Mouse (Mus musculus): ENCODE data around the gene Rap1b. TPM values are rescaled to one million over a fixed set of nuclear protein-coding genes. Genes with fewer than 3 reads are reported as not detected.

Rap1b gene
- polyA plus RNA-seq, 1 experiment from 2014 or later = 160 TPM

GRCm38 (mm10) chr10:117795206-117795605 lies 50.6 kb downstream of the Rap1b start:
- peaks cover 6% of the 10 kb centered on the region; the same call in 1 of the 2 replicates for H3K36me3 ChIP-seq
- H3K27ac ChIP-seq = no peak overlapping the region
- no peaks in the 10 kb centered on the region for H3K27me3 ChIP-seq
- no peak overlapping the region for H3K9ac ChIP-seq
- peaks cover 21% of the 10 kb centered on the region for H3K4me1 ChIP-seq
- 78% methylated on average over 4 of the region's 4 CpGs for WGBS
- no peaks in the 10 kb centered on the region for H3K9me3 ChIP-seq
- H3K4me2 ChIP-seq = no peak overlapping the region
- ATAC-seq (ENCODE audit: insufficient number of reproducible peaks, insufficient read depth, low FRiP score, low TSS enrichment, low read depth) = no peak
- H3K4me3 ChIP-seq = no peak overlapping the region

- no peak for ATAC-seq (ENCODE audit: insufficient number of reproducible peaks, insufficient read depth, low FRiP score, low TSS enrichment, low read depth)
- H3K27me3 ChIP-seq = no peaks in the 10 kb centered on the region
- H3K4me1 ChIP-seq = peaks cover 22% of the 10 kb centered on the region
- H3K9ac ChIP-seq = no peak overlapping the region; the same call in 1 of the 2 replicates
- H3K9me3 ChIP-seq = no peaks in the 10 kb centered on the region
- peak overlapping the region; percentile 93; the same call in 1 of the 2 replicates for H3K4me3 ChIP-seq
- peaks cover 11% of the 10 kb centered on the region; the same call in 1 of the 2 replicates for H3K36me3 ChIP-seq
- WGBS = 74% methylated on average over 11 of the region's 11 CpGs
- H3K27ac ChIP-seq = peak overlapping the region; percentile 78
- peak overlapping the region; percentile 75 for H3K4me2 ChIP-seq
Observed at GRCm38 (mm10) chr10:117793436-117794030, 52.3 kb downstream of the Rap1b start.

GRCm38 (mm10) chr10:117792141-117793091 lies 53.4 kb downstream of the Rap1b start, which contains the start of gene Nup107:
Gene Nup107, minus strand, starts transcription at chr10:117792705.
- WGBS = under 1% methylated on average over 75 of the region's 75 CpGs

GRCm38 (mm10) chr10:117791171-117791470 lies 54.7 kb downstream of the Rap1b start:
- Histone ChIP-seq H3K4me2 (peak overlapping the region; percentile 75), H3K27ac (no peak overlapping the region), H3K27me3 (no peaks in the 10 kb centered on the region), H3K4me1 (peaks cover 22% of the 10 kb centered on the region), H3K4me3 (peak overlapping the region; percentile 93), H3K9ac (peak overlapping the region; percentile 91), H3K36me3 (peaks cover 31% of the 10 kb centered on the region), H3K9me3 (no peaks in the 10 kb centered on the region)
- no peak for ATAC-seq (ENCODE audit: insufficient number of reproducible peaks, insufficient read depth, low FRiP score, low TSS enrichment, low read depth)
- WGBS = 85% methylated on average over 2 of the region's 2 CpGs

More at GRCm38 (mm10) chr10:117792141-117793091, 53.4 kb downstream of the Rap1b start, which contains the start of gene Nup107:
- peaks cover 18% of the 10 kb centered on the region for H3K36me3 ChIP-seq
- no peaks in the 10 kb centered on the region for H3K9me3 ChIP-seq
- peak within 1 kb of the TSS; percentile 75 for H3K4me2 ChIP-seq
- H3K4me1 ChIP-seq = peaks cover 22% of the 10 kb centered on the region
- H3K27me3 ChIP-seq = no peaks in the 10 kb centered on the region
- peak within 1 kb of the TSS; percentile 91 for H3K9ac ChIP-seq
- peak within 1 kb of the TSS; percentile 93 for H3K4me3 ChIP-seq
- peak within 1 kb of the TSS; percentile 78 for H3K27ac ChIP-seq
- peak; percentile 95 for ATAC-seq (ENCODE audit: insufficient number of reproducible peaks, insufficient read depth, low FRiP score, low TSS enrichment, low read depth)

- no peak for ATAC-seq (ENCODE audit: insufficient number of reproducible peaks, insufficient read depth, low FRiP score, low TSS enrichment, low read depth)
- Histone ChIP-seq H3K4me1 (peaks cover 22% of the 10 kb centered on the region), H3K27me3 (no peaks in the 10 kb centered on the region), H3K9ac (no peak overlapping the region), H3K27ac (no peak overlapping the region), H3K4me3 (no peak overlapping the region), H3K4me2 (no peak overlapping the region), H3K36me3 (peaks cover 36% of the 10 kb centered on the region), H3K9me3 (no peaks in the 10 kb centered on the region)
- 94% methylated on average over 17 of the region's 17 CpGs for WGBS
Observed at GRCm38 (mm10) chr10:117790421-117791170, 55.2 kb downstream of the Rap1b start.

GRCm38 (mm10) chr10:117790011-117790410 lies 55.8 kb downstream of the Rap1b start:
- H3K4me2 ChIP-seq = no peak overlapping the region
- H3K4me1 ChIP-seq = peaks cover 22% of the 10 kb centered on the region
- no peak overlapping the region for H3K27ac ChIP-seq
- H3K27me3 ChIP-seq = no peaks in the 10 kb centered on the region
- H3K36me3 ChIP-seq = peaks cover 42% of the 10 kb centered on the region
- H3K9ac ChIP-seq = no peak overlapping the region
- no peaks in the 10 kb centered on the region for H3K9me3 ChIP-seq
- WGBS = 86% methylated on average over 1 of the region's 1 CpGs
- ATAC-seq (ENCODE audit: insufficient number of reproducible peaks, insufficient read depth, low FRiP score, low TSS enrichment, low read depth) = no peak
- H3K4me3 ChIP-seq = no peak overlapping the region

- H3K27me3 ChIP-seq = no peaks in the 10 kb centered on the region
- H3K4me1 ChIP-seq = no peaks in the 10 kb centered on the region
- H3K4me2 ChIP-seq = no peak overlapping the region
- H3K36me3 ChIP-seq = peaks cover 79% of the 10 kb centered on the region
- ATAC-seq (ENCODE audit: insufficient number of reproducible peaks, insufficient read depth, low FRiP score, low TSS enrichment, low read depth) = no peak
- no peak overlapping the region for H3K27ac ChIP-seq
- H3K9ac ChIP-seq = no peak overlapping the region
- 93% methylated on average over 7 of the region's 7 CpGs for whole genome bisulfite sequencing
- H3K4me3 ChIP-seq = no peak overlapping the region
- no peaks in the 10 kb centered on the region for H3K9me3 ChIP-seq
Observed at GRCm38 (mm10) chr10:117784646-117785045, 61.2 kb downstream of the Rap1b start.

- Histone ChIP-seq H3K27me3 (no peaks in the 10 kb centered on the region), H3K4me3 (no peak overlapping the region), H3K4me1 (no peaks in the 10 kb centered on the region), H3K9me3 (no peaks in the 10 kb centered on the region), H3K36me3 (peaks cover 84% of the 10 kb centered on the region), H3K27ac (no peak overlapping the region), H3K9ac (no peak overlapping the region), H3K4me2 (no peak overlapping the region)
- 93% methylated on average over 13 of the region's 13 CpGs for WGBS
- no peak for ATAC-seq (ENCODE audit: insufficient number of reproducible peaks, insufficient read depth, low FRiP score, low TSS enrichment, low read depth)
Observed at GRCm38 (mm10) chr10:117783786-117784420, 61.9 kb downstream of the Rap1b start.

- Histone ChIP-seq H3K4me3 (no peak overlapping the region), H3K4me2 (no peak overlapping the region), H3K27me3 (no peaks in the 10 kb centered on the region), H3K9me3 (no peaks in the 10 kb centered on the region), H3K27ac (no peak overlapping the region), H3K9ac (no peak overlapping the region), H3K36me3 (peaks cover 92% of the 10 kb centered on the region), H3K4me1 (no peaks in the 10 kb centered on the region)
- WGBS = 92% methylated on average over 14 of the region's 14 CpGs
- no peak for ATAC-seq (ENCODE audit: insufficient number of reproducible peaks, insufficient read depth, low FRiP score, low TSS enrichment, low read depth)
Observed at GRCm38 (mm10) chr10:117782491-117783260, 63.2 kb downstream of the Rap1b start.

- no peaks in the 10 kb centered on the region for H3K9me3 ChIP-seq
- no peak overlapping the region for H3K4me3 ChIP-seq
- H3K36me3 ChIP-seq = peaks cover 89% of the 10 kb centered on the region
- no peaks in the 10 kb centered on the region for H3K27me3 ChIP-seq
- ATAC-seq (ENCODE audit: insufficient number of reproducible peaks, insufficient read depth, low FRiP score, low TSS enrichment, low read depth) = no peak
- no peak overlapping the region for H3K4me2 ChIP-seq
- no peaks in the 10 kb centered on the region for H3K4me1 ChIP-seq
- H3K27ac ChIP-seq = no peak overlapping the region
- H3K9ac ChIP-seq = no peak overlapping the region
- WGBS = 94% methylated on average over 2 of the region's 2 CpGs
Observed at GRCm38 (mm10) chr10:117782056-117782455, 63.8 kb downstream of the Rap1b start.

All from embryonic facial prominence, embryonic 13.5 days (tissue).